Mouse (Mus musculus) G1E (cell line): ENCODE measurements around the gene Rp9. TPM values are rescaled to one million over a fixed set of nuclear protein-coding genes. Genes with fewer than 3 reads are reported as not detected.

Experiments
- ATAC-seq: 2 replicates; pipeline ENCODE4 v1.8.0; 2016; ENCODE audit warnings: mild to moderate bottlenecking; ENCODE audit not compliant: insufficient number of reproducible peaks, poor library complexity, low FRiP score, severe bottlenecking; ENCODE audit errors: extremely low read depth
- DNase-seq: peaks from one replicate; pipeline ENCODE4 v3.0.0; 2012; ENCODE audit warnings: low spot score
- H3K27me3 ChIP-seq: 2 replicates; pipeline ENCODE4 v1.6.1; 2012; ENCODE audit warnings: mild to moderate bottlenecking, low read length, inconsistent platforms; ENCODE audit not compliant: insufficient read depth
- H3K36me3 ChIP-seq: replicated peaks from 2 replicates; pipeline ENCODE3; 2012; ENCODE audit warnings: mild to moderate bottlenecking, inconsistent platforms
- H3K4me1 ChIP-seq: 2 replicates; pipeline ENCODE4 v1.6.1; 2012; ENCODE audit warnings: low read depth, low read length, inconsistent platforms, mixed read lengths; ENCODE audit not compliant: insufficient read depth
- H3K4me3 ChIP-seq: 2 replicates; pipeline ENCODE4 v1.5.1; 2012; ENCODE audit warnings: low read depth, mild to moderate bottlenecking, inconsistent platforms, low read length, moderate library complexity, mixed read lengths
- H3K9me3 ChIP-seq: replicated peaks from 2 replicates; pipeline ENCODE4 v1.6.1; 2012; ENCODE audit warnings: inconsistent platforms
- CTCF ChIP-seq: IDR thresholded peaks from 2 replicates; pipeline ENCODE4 v1.5.1; 2012; ENCODE audit warnings: low read depth, low read length, inconsistent platforms, mixed read lengths
- GATA1 ChIP-seq: IDR thresholded peaks from 2 replicates; pipeline ENCODE4 v1.6.1; 2012; ENCODE audit warnings: borderline replicate concordance, low read length, inconsistent platforms, mixed read lengths
- GATA2 ChIP-seq: IDR thresholded peaks from 2 replicates; pipeline ENCODE4 v1.6.1; 2012; ENCODE audit warnings: low read depth, low read length, inconsistent platforms, borderline replicate concordance
- POLR2AphosphoS5 ChIP-seq: IDR thresholded peaks from 2 replicates; pipeline ENCODE4 v1.6.1; 2012; ENCODE audit warnings: low read depth, low read length, inconsistent platforms; ENCODE audit not compliant: insufficient replicate concordance
- TAL1 ChIP-seq: conservative IDR thresholded peaks from 2 replicates; pipeline ENCODE4 v1.6.1; 2012; ENCODE audit warnings: low read depth, low read length, inconsistent platforms, mixed read lengths
- polyA plus RNA-seq: library from polyadenylated mRNA; stranded (reverse); fragments of >175 nt; gene quantifications from 2 replicates; pipeline ENCODE4 v1.2.3, GENCODE M21; 2012
- total RNA-seq, 2 experiments: library from RNA; stranded (forward) in 1 of 2; stranded (reverse) in 1 of 2; fragments of 200-1000 nt in 1 of 2; fragments of >200 nt in 1 of 2; fragmentation: Nextera tagmentation in 1 of 2; gene quantifications; 2 replicates each; pipeline ENCODE4 v1.2.3; 2014 to 2017

The Rp9 gene
- total and polyA plus RNA-seq, 3 experiments: 104 to 130 (median 113) TPM

DNA sequence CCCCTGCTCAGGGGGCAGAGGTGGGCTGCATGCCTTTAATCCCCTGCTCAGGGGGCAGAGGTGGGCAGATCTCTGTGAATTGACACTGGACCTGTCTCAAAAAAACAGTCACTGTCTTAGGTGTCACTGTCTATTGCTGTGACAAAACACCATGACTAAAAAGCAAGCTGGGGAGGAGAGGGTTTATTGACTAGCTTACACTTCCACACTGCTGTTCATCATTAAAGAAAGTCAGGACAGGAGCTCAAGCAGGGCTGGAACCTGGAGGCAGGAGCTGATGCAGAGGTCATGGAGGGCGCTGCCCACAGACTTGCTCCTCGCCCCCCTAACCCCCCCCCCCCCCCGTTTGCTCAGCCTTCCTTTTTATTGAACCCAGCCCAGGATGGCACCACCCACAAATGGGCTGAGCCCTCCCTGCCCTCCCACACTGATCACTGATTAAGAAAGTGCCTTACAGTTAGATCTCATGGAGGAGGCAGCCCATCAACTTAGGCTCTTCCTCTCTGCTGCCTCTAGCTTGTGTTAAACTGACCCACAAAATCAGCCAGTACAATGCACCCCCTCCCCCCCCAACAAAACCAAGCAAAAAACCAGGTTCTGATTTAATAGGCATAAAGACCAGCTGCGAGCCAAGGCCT is 41.4 kb downstream of the Rp9 start:
- H3K4me3 ChIP-seq: no peak overlapping the region
- TF ChIP-seq TAL1: no peak
- no peak for ATAC-seq
- H3K27me3 ChIP-seq: no peaks in the 10 kb centered on the region
- H3K36me3 ChIP-seq: peaks cover 50% of the 10 kb centered on the region
- H3K4me1 ChIP-seq: peaks cover 8% of the 10 kb centered on the region
- no peak for DNase-seq
- no peaks in the 10 kb centered on the region for H3K9me3 ChIP-seq

- DNase-seq (no peak), ATAC-seq (no peak)
- no peaks in the 10 kb centered on the region for H3K9me3 ChIP-seq
- no peak overlapping the region for H3K4me3 ChIP-seq
- TF ChIP-seq GATA1 (no peak), POLR2AphosphoS5 (no peak), TAL1 (no peak), GATA2 (no peak), CTCF (no peak)
- peaks cover 11% of the 10 kb centered on the region for H3K4me1 ChIP-seq
- no peaks in the 10 kb centered on the region for H3K27me3 ChIP-seq
- H3K36me3 ChIP-seq: peaks cover 54% of the 10 kb centered on the region
These were observed 44.8 kb downstream of the Rp9 start for GRCm38 (mm10) chr9:22424719-22425118.

DNA sequence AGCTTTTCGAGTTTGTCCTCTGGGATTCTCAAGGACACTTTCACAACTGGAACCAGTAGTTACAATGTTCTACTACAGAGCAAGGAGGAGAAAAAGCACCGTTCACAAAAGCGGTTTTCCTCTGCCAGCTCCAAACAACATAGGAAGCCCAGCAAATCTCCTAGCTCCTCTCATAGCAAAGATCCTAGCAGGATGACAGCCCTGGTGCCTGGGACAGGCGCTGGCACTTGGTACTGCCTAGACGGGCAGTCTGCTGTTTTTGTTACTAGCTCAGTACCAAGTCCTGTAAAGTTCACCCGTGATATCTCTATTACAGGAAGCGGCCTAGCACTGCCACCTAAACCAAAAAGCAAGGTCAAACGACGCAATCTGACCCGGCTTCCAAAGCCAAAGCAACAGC is 45.3 kb downstream of the Rp9 start:
- DNase-seq: no peak
- no peaks in the 10 kb centered on the region for H3K27me3 ChIP-seq
- no peak for TF ChIP-seq POLR2AphosphoS5
- no peak for TF ChIP-seq TAL1

GRCm38 (mm10) chr9:22423507-22423906 is 46.0 kb downstream of the Rp9 start:
- Histone ChIP-seq H3K4me3 (no peak overlapping the region), H3K36me3 (peaks cover 58% of the 10 kb centered on the region), H3K27me3 (no peaks in the 10 kb centered on the region), H3K4me1 (peaks cover 9% of the 10 kb centered on the region), H3K9me3 (no peaks in the 10 kb centered on the region)
- DNase-seq (no peak), ATAC-seq (no peak)
- TF ChIP-seq TAL1 (no peak), CTCF (no peak), GATA1 (no peak), GATA2 (no peak), POLR2AphosphoS5 (no peak)

More for the DNA sequence above, 45.3 kb downstream of the Rp9 start:
- H3K4me1 ChIP-seq: peaks cover 12% of the 10 kb centered on the region
- peaks cover 55% of the 10 kb centered on the region for H3K36me3 ChIP-seq
- H3K4me3 ChIP-seq: no peak overlapping the region
- no peaks in the 10 kb centered on the region for H3K9me3 ChIP-seq
- no peak for ATAC-seq

DNA sequence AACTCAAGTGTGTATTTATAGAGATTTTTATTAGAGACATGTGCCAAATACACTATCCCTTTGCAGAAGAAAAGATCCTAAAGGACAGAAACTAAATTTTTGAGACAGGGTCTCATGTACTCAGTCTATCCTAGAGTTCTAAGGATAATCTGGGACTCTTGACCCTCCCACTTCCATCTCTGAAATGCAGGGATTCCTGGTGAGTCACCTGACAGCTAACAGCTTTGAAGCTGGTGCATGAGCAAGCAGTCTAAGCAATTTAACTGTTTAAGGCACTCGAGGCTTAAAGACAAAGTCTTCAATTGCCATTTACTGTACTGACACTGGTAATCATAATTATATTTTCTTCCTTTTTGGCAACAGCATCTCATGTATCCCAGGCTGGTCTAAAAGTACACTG is 47.0 kb downstream of the Rp9 start:
- DNase-seq (no peak), ATAC-seq (no peak)
- TF ChIP-seq POLR2AphosphoS5 (no peak), CTCF (no peak), GATA1 (no peak), GATA2 (no peak)
- Histone ChIP-seq H3K36me3 (peaks cover 61% of the 10 kb centered on the region), H3K4me1 (peaks cover 4% of the 10 kb centered on the region), H3K9me3 (no peaks in the 10 kb centered on the region), H3K4me3 (no peak overlapping the region), H3K27me3 (no peaks in the 10 kb centered on the region)

- Histone ChIP-seq H3K4me3 (no peak overlapping the region), H3K36me3 (peaks cover 52% of the 10 kb centered on the region), H3K4me1 (peaks cover 4% of the 10 kb centered on the region), H3K9me3 (no peaks in the 10 kb centered on the region), H3K27me3 (no peaks in the 10 kb centered on the region)
- no peak for TF ChIP-seq POLR2AphosphoS5
- TF ChIP-seq TAL1: no peak
- TF ChIP-seq CTCF: no peak
- TF ChIP-seq GATA2: no peak
- no peak for TF ChIP-seq GATA1
- DNase-seq (no peak), ATAC-seq (no peak)
These were observed 49.1 kb downstream of the Rp9 start for GRCm38 (mm10) chr9:22420491-22420890.

DNA sequence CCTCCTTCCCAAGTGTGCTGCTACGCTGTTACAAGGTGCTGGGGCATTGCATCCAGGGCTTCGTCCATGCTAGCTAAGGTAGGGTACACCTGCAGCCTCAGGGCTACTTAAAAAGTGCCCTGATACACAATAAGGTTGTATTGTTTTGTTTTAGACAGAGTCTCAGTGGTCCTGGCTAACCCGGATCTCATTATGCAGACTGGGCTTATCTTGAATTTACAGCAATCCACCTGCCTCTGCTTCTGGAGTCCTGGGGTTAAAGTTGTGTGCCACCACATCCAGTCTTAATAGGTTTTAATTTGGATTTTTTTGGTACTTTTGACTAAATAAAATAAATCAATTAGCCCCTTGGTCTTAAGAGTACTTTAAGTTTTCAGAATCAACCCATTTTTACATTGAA is 49.7 kb downstream of the Rp9 start:
- Histone ChIP-seq H3K4me1 (peaks cover 4% of the 10 kb centered on the region), H3K36me3 (peaks cover 50% of the 10 kb centered on the region), H3K27me3 (no peaks in the 10 kb centered on the region), H3K4me3 (no peak overlapping the region), H3K9me3 (no peaks in the 10 kb centered on the region)
- DNase-seq: no peak
- ATAC-seq: no peak
- TF ChIP-seq GATA2: no peak
- TF ChIP-seq CTCF: no peak
- TF ChIP-seq TAL1: no peak
- TF ChIP-seq GATA1: no peak
- no peak for TF ChIP-seq POLR2AphosphoS5
